Mouse (Mus musculus) megakaryocyte, embryonic 14.5 days (primary cell): Measurements from ENCODE around the gene Dph1.

Experiments used
- FLI1 ChIP-seq: IDR thresholded peaks from 2 replicates; pipeline ENCODE4 v1.6.1; 2012; ENCODE audit warnings: low read length, inconsistent platforms, mixed read lengths
- GATA1 ChIP-seq: IDR thresholded peaks from 3 replicates; pipeline ENCODE4 v1.6.1; 2012; ENCODE audit warnings: mixed read lengths, low read length, inconsistent platforms, borderline replicate concordance

GRCm38 (mm10) chr11:75166193-75166842 lies 24.7 kb downstream of the Dph1 start:
- TF ChIP-seq GATA1, result no peak
- no peak for TF ChIP-seq FLI1
